ENCODE assay signal across 29 mouse cellular contexts in genomic region chr2:112472076-112472475, GRCm38 (mm10). TPM values are rescaled to one million over a fixed set of nuclear protein-coding genes. Genes with fewer than 3 reads are reported as not detected.
"Had no signal": no experiment of that assay in that cellular context is flagged by ENCODE, and none has a peak within 500 bp of the region (broad histone marks: within the 10 kb centered on the region; RNA-seq: fewer than 3 reads in every experiment).

No protein-coding gene starts in this region.

- H3K9me3 ChIP-seq: embryonic facial prominence, embryonic 10.5 days; embryonic facial prominence, embryonic 12.5 days; embryonic facial prominence, embryonic 13.5 days; embryonic facial prominence, embryonic 15.5 days; forebrain, embryonic 10.5 days; forebrain, embryonic 12.5 days; forebrain, embryonic 13.5 days; forebrain, embryonic 15.5 days had no signal

- DNase-seq: cerebellum, adult 9-10 months; cerebellum, adult 9-11 months; embryo, embryonic 11 days; forebrain, postnatal 0 days; gastrocnemius, adult 2 months; gastrocnemius, postnatal 10 days; gastrocnemius, postnatal 14 days; gastrocnemius, postnatal 25 days; gastrocnemius, postnatal 36 days; heart, adult 18-20 months; heart, adult 2 months had no signal

- H3K4me3 ChIP-seq: embryonic facial prominence, embryonic 10.5 days; embryonic facial prominence, embryonic 12.5 days; embryonic facial prominence, embryonic 13.5 days; embryonic facial prominence, embryonic 15.5 days; erythroblast, embryonic 14.5 days; forebrain, embryonic 10.5 days; forebrain, embryonic 12.5 days; forebrain, embryonic 13.5 days; forebrain, embryonic 15.5 days; gastrocnemius, adult 2 months; heart, adult 2 months had no signal

- H3K4me1 ChIP-seq: embryonic facial prominence, embryonic 10.5 days; embryonic facial prominence, embryonic 12.5 days; embryonic facial prominence, embryonic 13.5 days; embryonic facial prominence, embryonic 15.5 days; forebrain, embryonic 10.5 days; forebrain, embryonic 12.5 days; forebrain, embryonic 13.5 days; forebrain, embryonic 15.5 days had no signal

- H3K27me3 ChIP-seq: embryonic facial prominence, embryonic 12.5 days; embryonic facial prominence, embryonic 13.5 days; embryonic facial prominence, embryonic 15.5 days; forebrain, embryonic 12.5 days; forebrain, embryonic 13.5 days; forebrain, embryonic 15.5 days had no signal

- H3K27ac ChIP-seq: embryonic facial prominence, embryonic 10.5 days; embryonic facial prominence, embryonic 12.5 days; embryonic facial prominence, embryonic 13.5 days; embryonic facial prominence, embryonic 15.5 days; forebrain, embryonic 10.5 days; forebrain, embryonic 12.5 days; forebrain, embryonic 13.5 days; forebrain, embryonic 15.5 days had no signal

RNA-seq across cellular contexts. Expression of gene Chrm5, which starts 8.5 kb away (rescaled TPM):
- total RNA-seq: common myeloid progenitor, adult 5-6 weeks; gastrocnemius, adult 18-20 months; gastrocnemius, adult 8-10 months; gastrocnemius, postnatal 14 days; gastrocnemius, postnatal 25 days; gastrocnemius, postnatal 36 days; gastrocnemius, postnatal 4 days; granulocyte monocyte progenitor cell, adult 5-6 weeks; heart, adult 18-20 months; heart, adult 2 months; heart, adult 8-10 months had no signal
- polyA plus RNA-seq: embryonic facial prominence, embryonic 10.5 days; embryonic facial prominence, embryonic 11.5 days; embryonic facial prominence, embryonic 12.5 days; embryonic facial prominence, embryonic 13.5 days; embryonic facial prominence, embryonic 15.5 days; erythroblast, embryonic 14.5 days; forebrain, embryonic 13.5 days; gonadal fat pad, adult 2 months; heart, adult 2 months; heart, embryonic 11.5 days had no signal
